Mouse (Mus musculus) heart, adult 8-10 months (tissue): ENCODE measurements at regions not wholly inside any gene's neighbourhood (a gene's known extent, or its start where the extent isn't known, plus 50 kb on each side); places are given as distances from the start of the nearest gene placed in this dataset.

Experiments
- DNase-seq: peaks from one replicate; pipeline ENCODE4 v3.0.0; 2022; ENCODE audit warnings: low spot score

- no peak for DNase-seq
Observed at GRCm38 (mm10) chr9:46389741-46390140, 70.0 kb upstream of the 4931429L15Rik start.

- no peak for DNase-seq
Observed at GRCm38 (mm10) chr9:46388677-46389676, 69.2 kb upstream of the 4931429L15Rik start.

GRCm38 (mm10) chr9:46386333-46386732 lies 66.5 kb upstream of the 4931429L15Rik start:
- DNase-seq = no peak

GRCm38 (mm10) chr9:46381342-46381741 lies 61.6 kb upstream of the 4931429L15Rik start:
- DNase-seq = no peak

GRCm38 (mm10) chr9:46379453-46379852 lies 59.7 kb upstream of the 4931429L15Rik start:
- DNase-seq = peak; percentile 32

GRCm38 (mm10) chr9:46378339-46378738 lies 58.6 kb upstream of the 4931429L15Rik start:
- no peak for DNase-seq
